Mouse (Mus musculus): ENCODE results near the gene Gnai1. TPM values are rescaled to one million over a fixed set of nuclear protein-coding genes. Genes with fewer than 3 reads are reported as not detected.

Gene Gnai1
- polyA plus RNA-seq (2015; fragmentation: Nextera tagmentation; extraction: Ambion mirVana): 104 and 109 TPM in 2 replicates

GRCm38 (mm10) chr5:18360281-18360819 is at the start of gene Gnai1:
Gene Gnai1, minus strand, starts transcription at chr5:18360355.
- peak; percentile 98 for ATAC-seq
- no peaks in the 10 kb centered on the region for H3K36me3 ChIP-seq (ENCODE audit: control insufficient read depth, insufficient read depth, low read length)

GRCm38 (mm10) chr5:18367864-18368263 is 7.7 kb upstream of the Gnai1 start:
- no peak for ATAC-seq
- Histone ChIP-seq H3K4me3 (ENCODE audit: low read depth, low read length) (no peak overlapping the region), H3K9ac (ENCODE audit: low read depth, low read length) (no peak overlapping the region), H3K9me3 (replicated peaks; ENCODE audit: control insufficient read depth, low read length, poor library complexity, severe bottlenecking) (no peaks in the 10 kb centered on the region), H3K36me3 (ENCODE audit: control insufficient read depth, insufficient read depth, low read length) (no peaks in the 10 kb centered on the region), H3K4me1 (ENCODE audit: control insufficient read depth, insufficient read depth, low read length) (no peaks in the 10 kb centered on the region), H3K27me3 (ENCODE audit: control insufficient read depth, insufficient read depth, low read depth, low read length) (no peaks in the 10 kb centered on the region), H3K27ac (ENCODE audit: low read length) (no peak overlapping the region), H3K4me2 (ENCODE audit: low read length) (no peak overlapping the region)
- WGBS: 4% methylated on average over 2 of the region's 2 CpGs

More at GRCm38 (mm10) chr5:18360281-18360819, at the start of gene Gnai1:
- H3K4me3 ChIP-seq (ENCODE audit: low read depth, low read length): peak within 1 kb of the TSS; percentile 57
- no peaks in the 10 kb centered on the region for H3K9me3 ChIP-seq (replicated peaks; ENCODE audit: control insufficient read depth, low read length, poor library complexity, severe bottlenecking)
- peak within 1 kb of the TSS; percentile 77 for H3K9ac ChIP-seq (ENCODE audit: low read depth, low read length)
- H3K27ac ChIP-seq (ENCODE audit: low read length): peak within 1 kb of the TSS; percentile 90
- under 1% methylated on average over 39 of the region's 76 CpGs for WGBS
- H3K27me3 ChIP-seq (ENCODE audit: control insufficient read depth, insufficient read depth, low read depth, low read length): no peaks in the 10 kb centered on the region
- H3K4me1 ChIP-seq (ENCODE audit: control insufficient read depth, insufficient read depth, low read length): peaks cover 16% of the 10 kb centered on the region
- peak within 1 kb of the TSS; percentile 79 for H3K4me2 ChIP-seq (ENCODE audit: low read length)

- no peak overlapping the region for H3K4me2 ChIP-seq (ENCODE audit: low read length)
- H3K27me3 ChIP-seq (ENCODE audit: control insufficient read depth, insufficient read depth, low read depth, low read length): no peaks in the 10 kb centered on the region
- no peak overlapping the region for H3K27ac ChIP-seq (ENCODE audit: low read length)
- no peak overlapping the region for H3K9ac ChIP-seq (ENCODE audit: low read depth, low read length)
- no peaks in the 10 kb centered on the region for H3K9me3 ChIP-seq (replicated peaks; ENCODE audit: control insufficient read depth, low read length, poor library complexity, severe bottlenecking)
- H3K4me3 ChIP-seq (ENCODE audit: low read depth, low read length): no peak overlapping the region
- WGBS: 88% methylated on average over 3 of the region's 3 CpGs
- no peak for ATAC-seq
- no peaks in the 10 kb centered on the region for H3K4me1 ChIP-seq (ENCODE audit: control insufficient read depth, insufficient read depth, low read length)
- no peaks in the 10 kb centered on the region for H3K36me3 ChIP-seq (ENCODE audit: control insufficient read depth, insufficient read depth, low read length)
Measured at GRCm38 (mm10) chr5:18365460-18365859, 5.3 kb upstream of the Gnai1 start.

- Histone ChIP-seq H3K4me3 (ENCODE audit: low read depth, low read length) (peak overlapping the region; percentile 57), H3K36me3 (ENCODE audit: control insufficient read depth, insufficient read depth, low read length) (no peaks in the 10 kb centered on the region), H3K27me3 (ENCODE audit: control insufficient read depth, insufficient read depth, low read depth, low read length) (no peaks in the 10 kb centered on the region), H3K27ac (ENCODE audit: low read length) (0 out of 2 replicates have a peak overlapping the region, but pooled peaks have one; percentile 30), H3K9me3 (replicated peaks; ENCODE audit: control insufficient read depth, low read length, poor library complexity, severe bottlenecking) (no peaks in the 10 kb centered on the region), H3K4me2 (ENCODE audit: low read length) (peak overlapping the region; percentile 79), H3K9ac (ENCODE audit: low read depth, low read length) (peak overlapping the region; percentile 77; the same call in 1 of the 2 replicates), H3K4me1 (ENCODE audit: control insufficient read depth, insufficient read depth, low read length) (peaks cover 16% of the 10 kb centered on the region)
- no peak for ATAC-seq
- 17% methylated on average over 6 of the region's 6 CpGs for WGBS
Measured at GRCm38 (mm10) chr5:18360956-18361355, 801 bp upstream of the Gnai1 start.

- H3K4me2 ChIP-seq (ENCODE audit: low read length): peak overlapping the region; percentile 79
- H3K4me3 ChIP-seq (ENCODE audit: low read depth, low read length): peak overlapping the region; percentile 57
- under 1% methylated on average over 76 of the region's 76 CpGs for WGBS
- H3K9ac ChIP-seq (ENCODE audit: low read depth, low read length): peak overlapping the region; percentile 77
- ATAC-seq: peak; percentile 91
- peak overlapping the region; percentile 90 for H3K27ac ChIP-seq (ENCODE audit: low read length)
- no peaks in the 10 kb centered on the region for H3K27me3 ChIP-seq (ENCODE audit: control insufficient read depth, insufficient read depth, low read depth, low read length)
- no peaks in the 10 kb centered on the region for H3K36me3 ChIP-seq (ENCODE audit: control insufficient read depth, insufficient read depth, low read length)
- no peaks in the 10 kb centered on the region for H3K9me3 ChIP-seq (replicated peaks; ENCODE audit: control insufficient read depth, low read length, poor library complexity, severe bottlenecking)
- H3K4me1 ChIP-seq (ENCODE audit: control insufficient read depth, insufficient read depth, low read length): peaks cover 16% of the 10 kb centered on the region
Measured at GRCm38 (mm10) chr5:18359376-18360280, 527 bp downstream of the Gnai1 start.

- 25% methylated on average over 6 of the region's 6 CpGs for WGBS
- peak overlapping the region; percentile 77 for H3K9ac ChIP-seq (ENCODE audit: low read depth, low read length)
- no peak overlapping the region for H3K27ac ChIP-seq (ENCODE audit: low read length)
- no peaks in the 10 kb centered on the region for H3K36me3 ChIP-seq (ENCODE audit: control insufficient read depth, insufficient read depth, low read length)
- no peak for ATAC-seq
- no peaks in the 10 kb centered on the region for H3K9me3 ChIP-seq (replicated peaks; ENCODE audit: control insufficient read depth, low read length, poor library complexity, severe bottlenecking)
- H3K4me3 ChIP-seq (ENCODE audit: low read depth, low read length): peak overlapping the region; percentile 57
- H3K4me1 ChIP-seq (ENCODE audit: control insufficient read depth, insufficient read depth, low read length): peaks cover 16% of the 10 kb centered on the region
- peak overlapping the region; percentile 79 for H3K4me2 ChIP-seq (ENCODE audit: low read length)
- no peaks in the 10 kb centered on the region for H3K27me3 ChIP-seq (ENCODE audit: control insufficient read depth, insufficient read depth, low read depth, low read length)
Measured at GRCm38 (mm10) chr5:18358778-18359177, 1.4 kb downstream of the Gnai1 start.

- H3K4me1 ChIP-seq (ENCODE audit: control insufficient read depth, insufficient read depth, low read length): peaks cover 16% of the 10 kb centered on the region
- no peaks in the 10 kb centered on the region for H3K27me3 ChIP-seq (ENCODE audit: control insufficient read depth, insufficient read depth, low read depth, low read length)
- H3K9ac ChIP-seq (ENCODE audit: low read depth, low read length): peak overlapping the region; percentile 77
- H3K4me2 ChIP-seq (ENCODE audit: low read length): peak overlapping the region; percentile 79
- 7% methylated on average over 3 of the region's 3 CpGs for WGBS
- no peak for ATAC-seq
- H3K27ac ChIP-seq (ENCODE audit: low read length): no peak overlapping the region
- H3K4me3 ChIP-seq (ENCODE audit: low read depth, low read length): peak overlapping the region; percentile 57
- H3K9me3 ChIP-seq (replicated peaks; ENCODE audit: control insufficient read depth, low read length, poor library complexity, severe bottlenecking): no peaks in the 10 kb centered on the region
- H3K36me3 ChIP-seq (ENCODE audit: control insufficient read depth, insufficient read depth, low read length): no peaks in the 10 kb centered on the region
Measured at GRCm38 (mm10) chr5:18358191-18358590, 2.0 kb downstream of the Gnai1 start.

- no peak overlapping the region for H3K4me2 ChIP-seq (ENCODE audit: low read length)
- 96% methylated on average over 3 of the region's 3 CpGs for WGBS
- no peak overlapping the region for H3K4me3 ChIP-seq (ENCODE audit: low read depth, low read length)
- no peak overlapping the region for H3K9ac ChIP-seq (ENCODE audit: low read depth, low read length)
- no peak overlapping the region for H3K27ac ChIP-seq (ENCODE audit: low read length)
- H3K36me3 ChIP-seq (ENCODE audit: control insufficient read depth, insufficient read depth, low read length): no peaks in the 10 kb centered on the region
- 0 out of 2 replicates have a peak, but pooled peaks cover 2% of the 10 kb centered on the region for H3K9me3 ChIP-seq (replicated peaks; ENCODE audit: control insufficient read depth, low read length, poor library complexity, severe bottlenecking)
- H3K4me1 ChIP-seq (ENCODE audit: control insufficient read depth, insufficient read depth, low read length): no peaks in the 10 kb centered on the region
- ATAC-seq: no peak
- H3K27me3 ChIP-seq (ENCODE audit: control insufficient read depth, insufficient read depth, low read depth, low read length): no peaks in the 10 kb centered on the region
Measured at GRCm38 (mm10) chr5:18347297-18347696, 12.9 kb downstream of the Gnai1 start.
